2 mouse cellular contexts compared by ENCODE assay signal in the genomic region with DNA sequence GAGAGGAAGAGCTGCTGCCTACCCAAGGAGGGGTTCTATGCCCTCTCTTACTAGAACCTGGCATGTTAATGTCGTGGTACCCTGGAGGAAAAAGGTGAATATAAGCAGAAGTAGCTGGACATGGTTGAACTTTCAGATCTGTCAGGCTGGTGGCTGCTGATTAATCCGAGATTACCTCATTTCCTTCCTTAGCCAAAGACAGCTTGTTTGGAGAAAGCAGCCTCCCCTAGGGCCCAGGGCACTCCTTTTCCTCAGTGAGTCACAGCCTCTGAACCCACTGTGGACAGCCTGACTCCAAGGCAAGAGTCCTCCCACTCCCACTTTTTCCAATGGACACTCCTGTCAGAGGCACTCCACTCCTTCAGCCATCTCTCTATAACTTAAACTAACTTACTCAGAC.
TF ChIP-seq lines count a peak whose summit lies in the region.

No protein-coding gene starts in this region.

TF ChIP-seq in MEL, 35 proteins besides CTCF, POLR2A, EP300 and RAD21 (continued from another document):
- TF ChIP-seq ETS1 (IDR thresholded peaks at IDR 0.05; ENCODE audit: low read depth, low read length), result 0 out of 2 replicates have a peak, but pooled peaks have one; percentile 33
- TF ChIP-seq ZNF384 (IDR thresholded peaks at IDR 0.05; ENCODE audit: low read depth, low read length), result no peak
- TF ChIP-seq ZC3H11A (IDR thresholded peaks at IDR 0.05; ENCODE audit: low read depth, low read length), result no peak

TF ChIP-seq in myocyte, 11 proteins besides CTCF, POLR2A, EP300 and RAD21 (continued from another document):
- TF ChIP-seq CEBPB (IDR thresholded peaks at IDR 0.05; ENCODE audit: insufficient read depth, poor library complexity, severe bottlenecking), result peak; percentile 0; the same call in 1 of the 2 replicates
